Mouse (Mus musculus): ENCODE measurements at regions not wholly inside any gene's neighbourhood (a gene's known extent, or its start where the extent isn't known, plus 50 kb on each side); places are given as distances from the start of the nearest gene placed in this dataset.

GRCm38 (mm10) chr1:133549816-133550215 lies 60.3 kb downstream of the Snrpe start:
- no peak for DNase-seq
- no peaks in the 10 kb centered on the region for H3K27me3 ChIP-seq (ENCODE audit: insufficient read depth, low read length)
- no peak overlapping the region for H3K9ac ChIP-seq (replicated peaks)
- peaks cover 6% of the 10 kb centered on the region for H3K9me3 ChIP-seq (ENCODE audit: low read length)
- H3K4me3 ChIP-seq (ENCODE audit: low read depth, low read length) = no peak overlapping the region
- H3K27ac ChIP-seq (ENCODE audit: low read depth) = no peak overlapping the region
- TF ChIP-seq EP300 (IDR thresholded peaks at IDR 0.05; ENCODE audit: low read depth) (no peak), CTCF (IDR thresholded peaks at IDR 0.05; ENCODE audit: low read depth) (no peak)
- no peaks in the 10 kb centered on the region for H3K36me3 ChIP-seq (replicated peaks; ENCODE audit: insufficient read depth, low read length)
- no peak overlapping the region for H3K4me2 ChIP-seq (ENCODE audit: low read depth, low read length)
- H3K4me1 ChIP-seq (ENCODE audit: insufficient read depth) = no peaks in the 10 kb centered on the region
- ATAC-seq = 0 out of 2 replicates have a peak, but pooled peaks have one; percentile 23
- 24% methylated on average over 10 of the region's 10 CpGs for WGBS (ENCODE audit: insufficient replicate concordance)

- TF ChIP-seq EP300 (IDR thresholded peaks at IDR 0.05; ENCODE audit: low read depth) = no peak
- no peak for TF ChIP-seq CTCF (IDR thresholded peaks at IDR 0.05; ENCODE audit: low read depth)
- Histone ChIP-seq H3K9me3 (ENCODE audit: low read length) (peaks cover 6% of the 10 kb centered on the region), H3K4me3 (ENCODE audit: low read depth, low read length) (no peak overlapping the region), H3K9ac (replicated peaks) (no peak overlapping the region), H3K27me3 (ENCODE audit: insufficient read depth, low read length) (no peaks in the 10 kb centered on the region), H3K27ac (ENCODE audit: low read depth) (no peak overlapping the region), H3K36me3 (replicated peaks; ENCODE audit: insufficient read depth, low read length) (no peaks in the 10 kb centered on the region), H3K4me2 (ENCODE audit: low read depth, low read length) (no peak overlapping the region), H3K4me1 (ENCODE audit: insufficient read depth) (no peaks in the 10 kb centered on the region)
- WGBS (ENCODE audit: insufficient replicate concordance) = 58% methylated on average over 2 of the region's 2 CpGs
- no peak for ATAC-seq
- DNase-seq = no peak
Observed at GRCm38 (mm10) chr1:133548971-133549370, 61.1 kb downstream of the Snrpe start.

- Histone ChIP-seq H3K4me2 (ENCODE audit: low read depth, low read length) (no peak overlapping the region), H3K4me3 (ENCODE audit: low read depth, low read length) (no peak overlapping the region), H3K9me3 (ENCODE audit: low read length) (no peaks in the 10 kb centered on the region; the same call in 1 of the 2 replicates), H3K27ac (ENCODE audit: low read depth) (no peak overlapping the region), H3K4me1 (ENCODE audit: insufficient read depth) (no peaks in the 10 kb centered on the region), H3K9ac (replicated peaks) (no peak overlapping the region), H3K27me3 (ENCODE audit: insufficient read depth, low read length) (no peaks in the 10 kb centered on the region), H3K36me3 (replicated peaks; ENCODE audit: insufficient read depth, low read length) (no peaks in the 10 kb centered on the region)
- no peak for ATAC-seq
- no peak for DNase-seq
- WGBS (ENCODE audit: insufficient replicate concordance) = 68% methylated on average over 3 of the region's 3 CpGs
- no peak for TF ChIP-seq CTCF (IDR thresholded peaks at IDR 0.05; ENCODE audit: low read depth)
- no peak for TF ChIP-seq EP300 (IDR thresholded peaks at IDR 0.05; ENCODE audit: low read depth)
Observed at GRCm38 (mm10) chr1:133547541-133547940, 62.5 kb downstream of the Snrpe start.

GRCm38 (mm10) chr1:133544996-133545395 lies 65.1 kb downstream of the Snrpe start:
- Histone ChIP-seq H3K9ac (replicated peaks) (no peak overlapping the region), H3K36me3 (replicated peaks; ENCODE audit: insufficient read depth, low read length) (no peaks in the 10 kb centered on the region), H3K4me2 (ENCODE audit: low read depth, low read length) (no peak overlapping the region), H3K27ac (ENCODE audit: low read depth) (no peak overlapping the region), H3K27me3 (ENCODE audit: insufficient read depth, low read length) (no peaks in the 10 kb centered on the region), H3K4me1 (ENCODE audit: insufficient read depth) (no peaks in the 10 kb centered on the region), H3K4me3 (ENCODE audit: low read depth, low read length) (no peak overlapping the region), H3K9me3 (ENCODE audit: low read length) (no peaks in the 10 kb centered on the region)
- TF ChIP-seq CTCF (IDR thresholded peaks at IDR 0.05; ENCODE audit: low read depth) = no peak
- TF ChIP-seq EP300 (IDR thresholded peaks at IDR 0.05; ENCODE audit: low read depth) = no peak
- ATAC-seq (no peak), DNase-seq (no peak)
- 52% methylated on average over 9 of the region's 9 CpGs for WGBS (ENCODE audit: insufficient replicate concordance)

GRCm38 (mm10) chr1:133543751-133544150 lies 66.3 kb downstream of the Snrpe start:
- TF ChIP-seq CTCF (IDR thresholded peaks at IDR 0.05; ENCODE audit: low read depth) (no peak), EP300 (IDR thresholded peaks at IDR 0.05; ENCODE audit: low read depth) (no peak)
- no peak for DNase-seq
- 84% methylated on average over 10 of the region's 10 CpGs for WGBS (ENCODE audit: insufficient replicate concordance)

GRCm38 (mm10) chr1:133541996-133542775 lies 67.9 kb downstream of the Snrpe start:
- Histone ChIP-seq H3K9ac (replicated peaks) (no peak overlapping the region), H3K4me1 (ENCODE audit: insufficient read depth) (no peaks in the 10 kb centered on the region), H3K27ac (ENCODE audit: low read depth) (no peak overlapping the region), H3K9me3 (ENCODE audit: low read length) (no peaks in the 10 kb centered on the region), H3K4me3 (ENCODE audit: low read depth, low read length) (no peak overlapping the region), H3K27me3 (ENCODE audit: insufficient read depth, low read length) (no peaks in the 10 kb centered on the region), H3K4me2 (ENCODE audit: low read depth, low read length) (no peak overlapping the region), H3K36me3 (replicated peaks; ENCODE audit: insufficient read depth, low read length) (no peaks in the 10 kb centered on the region)
- DNase-seq (no peak), ATAC-seq (no peak)
- WGBS (ENCODE audit: insufficient replicate concordance) = 78% methylated on average over 15 of the region's 15 CpGs
- TF ChIP-seq CTCF (IDR thresholded peaks at IDR 0.05; ENCODE audit: low read depth) (no peak), EP300 (IDR thresholded peaks at IDR 0.05; ENCODE audit: low read depth) (no peak)

More at GRCm38 (mm10) chr1:133543751-133544150, 66.3 kb downstream of the Snrpe start:
- Histone ChIP-seq H3K4me2 (ENCODE audit: low read depth, low read length) (no peak overlapping the region), H3K4me3 (ENCODE audit: low read depth, low read length) (no peak overlapping the region), H3K9ac (replicated peaks) (no peak overlapping the region), H3K27me3 (ENCODE audit: insufficient read depth, low read length) (no peaks in the 10 kb centered on the region), H3K4me1 (ENCODE audit: insufficient read depth) (no peaks in the 10 kb centered on the region), H3K27ac (ENCODE audit: low read depth) (no peak overlapping the region), H3K36me3 (replicated peaks; ENCODE audit: insufficient read depth, low read length) (no peaks in the 10 kb centered on the region), H3K9me3 (ENCODE audit: low read length) (no peaks in the 10 kb centered on the region)
- no peak for ATAC-seq

All from liver, postnatal 0 days (tissue).